Mouse (Mus musculus): ENCODE results near the gene Zfp710. TPM values are rescaled to one million over a fixed set of nuclear protein-coding genes. Genes with fewer than 3 reads are reported as not detected.
A peak's percentile ranks its signal among the peaks of the same experiment; 100 is the strongest.

Gene Zfp710
- polyA plus RNA-seq, 1 experiment, result 7.7 TPM

GRCm38 (mm10) chr7:80138375-80138774, 113.8 kb downstream of the Zfp710 start:
- Histone ChIP-seq H3K4me3 (ENCODE audit: insufficient read depth, low read length) (no peak overlapping the region), H3K4me1 (ENCODE audit: control insufficient read depth, insufficient read depth, low read length) (peaks cover 4% of the 10 kb centered on the region; the same call in 1 of the 2 replicates), H3K27ac (ENCODE audit: insufficient read depth, low read length) (no peak overlapping the region)
- no peak for TF ChIP-seq CTCF (IDR thresholded peaks at IDR 0.05; ENCODE audit: borderline replicate concordance, insufficient read depth, low read length)
- TF ChIP-seq POLR2A (IDR thresholded peaks at IDR 0.05; ENCODE audit: low read depth, low read length), result no peak

GRCm38 (mm10) chr7:80140815-80141214, 116.2 kb downstream of the Zfp710 start:
- H3K4me3 ChIP-seq (ENCODE audit: insufficient read depth, low read length), result no peak overlapping the region
- no peak overlapping the region for H3K27ac ChIP-seq (ENCODE audit: insufficient read depth, low read length)
- TF ChIP-seq POLR2A (IDR thresholded peaks at IDR 0.05; ENCODE audit: low read depth, low read length), result no peak
- TF ChIP-seq CTCF (IDR thresholded peaks at IDR 0.05; ENCODE audit: borderline replicate concordance, insufficient read depth, low read length), result peak; percentile 85
- no peaks in the 10 kb centered on the region; the same call in 1 of the 2 replicates for H3K4me1 ChIP-seq (ENCODE audit: control insufficient read depth, insufficient read depth, low read length)

Other genes starting within 250 kb of the Zfp710 start
- not detected in 2 replicates for gene Mesp1, start 231.0 kb upstream of the Zfp710 start, polyA plus RNA-seq (2011; ENCODE audit: insufficient read length, low read depth, missing spikeins)
- not detected in 2 replicates for gene Mesp2, start 214.1 kb upstream of the Zfp710 start, polyA plus RNA-seq (2011; ENCODE audit: insufficient read length, low read depth, missing spikeins)
- 38.2 and 41.0 TPM in 2 replicates for gene Anpep, start 163.8 kb upstream of the Zfp710 start, polyA plus RNA-seq (2011; ENCODE audit: insufficient read length, low read depth, missing spikeins)
- 26.4 and 31.6 TPM in 2 replicates for gene Ap3s2, start 104.2 kb upstream of the Zfp710 start, polyA plus RNA-seq (2011; ENCODE audit: insufficient read length, low read depth, missing spikeins)
- gene Arpin, start 89.5 kb upstream of the Zfp710 start, polyA plus RNA-seq (2011; ENCODE audit: insufficient read length, low read depth, missing spikeins), result 31.1 and 43.8 TPM in 2 replicates
- gene Idh2, start 90.6 kb downstream of the Zfp710 start, polyA plus RNA-seq (2011; ENCODE audit: insufficient read length, low read depth, missing spikeins), result 84.2 and 116 TPM in 2 replicates
- 6.4 and 8.0 TPM in 2 replicates for gene Sema4b, start 162.0 kb downstream of the Zfp710 start, polyA plus RNA-seq (2011; ENCODE audit: insufficient read length, low read depth, missing spikeins)
- 33.3 and 35.1 TPM in 2 replicates for gene Cib1, start 208.0 kb downstream of the Zfp710 start, polyA plus RNA-seq (2011; ENCODE audit: insufficient read length, low read depth, missing spikeins)
- gene Gdpgp1, start 208.1 kb downstream of the Zfp710 start, polyA plus RNA-seq (2011; ENCODE audit: insufficient read length, low read depth, missing spikeins), result 1.8 and 2.2 TPM in 2 replicates
- gene Ttll13, start 221.6 kb downstream of the Zfp710 start, polyA plus RNA-seq (2011; ENCODE audit: insufficient read length, low read depth, missing spikeins), result 0.63 TPM in 1 of 2 replicates, not detected in the other
- 15.8 and 17.4 TPM in 2 replicates for gene Ngrn, start 236.4 kb downstream of the Zfp710 start, polyA plus RNA-seq (2011; ENCODE audit: insufficient read length, low read depth, missing spikeins)
- 10.7 and 12.0 TPM in 2 replicates for gene Vps33b, start 244.8 kb downstream of the Zfp710 start, polyA plus RNA-seq (2011; ENCODE audit: insufficient read length, low read depth, missing spikeins)